Mouse (Mus musculus) testis, adult 2 months (tissue): ENCODE data around the gene St3gal3.

Experiments
- CTCF ChIP-seq: fragments of 200-500 bp; IDR thresholded peaks from 2 replicates; pipeline ENCODE4 v1.5.1; 2012; ENCODE audit warnings: low read depth, mild to moderate bottlenecking, inconsistent platforms, low read length, moderate library complexity; ENCODE audit not compliant: control insufficient read depth, insufficient read depth, insufficient replicate concordance
- POLR2A ChIP-seq: fragments of 200-500 bp; IDR thresholded peaks from 2 replicates; pipeline ENCODE4 v1.6.1; 2012; ENCODE audit warnings: low read depth, mild to moderate bottlenecking, inconsistent platforms, low read length, moderate library complexity; ENCODE audit not compliant: control insufficient read depth

GRCm38 (mm10) chr4:117977371-117977770, 157.3 kb downstream of the St3gal3 start:
- TF ChIP-seq CTCF (no peak), POLR2A (no peak)
